Mouse (Mus musculus): ENCODE results near the gene Zfp180. TPM values are rescaled to one million over a fixed set of nuclear protein-coding genes. Genes with fewer than 3 reads are reported as not detected.

Zfp180 gene
- polyA plus RNA-seq, 1 experiment from 2014 or later, result 36.5 TPM

GRCm38 (mm10) chr7:24110839-24111238 lies 29.1 kb downstream of the Zfp180 start:
- H3K4me3 ChIP-seq (ENCODE audit: low read depth, low read length), result no peak overlapping the region
- no peak overlapping the region for H3K27ac ChIP-seq (ENCODE audit: low read depth, low read length)
- H3K36me3 ChIP-seq (ENCODE audit: control insufficient read depth, insufficient read depth, low read length), result peaks cover 26% of the 10 kb centered on the region
- H3K9ac ChIP-seq (ENCODE audit: low read length), result no peak overlapping the region
- peaks cover 6% of the 10 kb centered on the region; the same call in 1 of the 2 replicates for H3K4me1 ChIP-seq (ENCODE audit: control insufficient read depth, insufficient read depth, low read length)
- H3K4me2 ChIP-seq, result no peak overlapping the region
- 93% methylated on average over 7 of the region's 7 CpGs for WGBS
- no peak for ATAC-seq (ENCODE audit: low FRiP score)
- no peaks in the 10 kb centered on the region for H3K27me3 ChIP-seq (ENCODE audit: control insufficient read depth, insufficient read depth, low read length)
- peaks cover 28% of the 10 kb centered on the region for H3K9me3 ChIP-seq (ENCODE audit: control insufficient read depth, low read length)
- no peak for DNase-seq (ENCODE audit: low spot score, missing footprints)

- peaks cover 6% of the 10 kb centered on the region; the same call in 1 of the 2 replicates for H3K4me1 ChIP-seq (ENCODE audit: control insufficient read depth, insufficient read depth, low read length)
- 3% methylated on average over 9 of the region's 9 CpGs for WGBS
- H3K27ac ChIP-seq (ENCODE audit: low read depth, low read length), result no peak overlapping the region
- H3K27me3 ChIP-seq (ENCODE audit: control insufficient read depth, insufficient read depth, low read length), result no peaks in the 10 kb centered on the region
- ATAC-seq (ENCODE audit: low FRiP score) (peak; percentile 77), DNase-seq (ENCODE audit: low spot score, missing footprints) (no peak)
- peaks cover 19% of the 10 kb centered on the region for H3K9me3 ChIP-seq (ENCODE audit: control insufficient read depth, low read length)
- H3K4me2 ChIP-seq, result peak overlapping the region; percentile 83
- H3K4me3 ChIP-seq (ENCODE audit: low read depth, low read length), result peak overlapping the region; percentile 59
- peaks cover 17% of the 10 kb centered on the region; the same call in 1 of the 2 replicates for H3K36me3 ChIP-seq (ENCODE audit: control insufficient read depth, insufficient read depth, low read length)
- peak overlapping the region; percentile 70 for H3K9ac ChIP-seq (ENCODE audit: low read length)
These were observed 30.0 kb downstream of the Zfp180 start for GRCm38 (mm10) chr7:24111772-24112155.

- Histone ChIP-seq H3K4me1 (ENCODE audit: control insufficient read depth, insufficient read depth, low read length) (peaks cover 6% of the 10 kb centered on the region; the same call in 1 of the 2 replicates), H3K4me2 (peak within 1 kb of the TSS; percentile 83), H3K9me3 (ENCODE audit: control insufficient read depth, low read length) (peaks cover 13% of the 10 kb centered on the region), H3K36me3 (ENCODE audit: control insufficient read depth, insufficient read depth, low read length) (peaks cover 12% of the 10 kb centered on the region; the same call in 1 of the 2 replicates), H3K9ac (ENCODE audit: low read length) (peak within 1 kb of the TSS; percentile 74), H3K4me3 (ENCODE audit: low read depth, low read length) (peak within 1 kb of the TSS; percentile 59), H3K27ac (ENCODE audit: low read depth, low read length) (no peak within 1 kb of the TSS), H3K27me3 (ENCODE audit: control insufficient read depth, insufficient read depth, low read length) (no peaks in the 10 kb centered on the region)
- peak; percentile 97 for ATAC-seq (ENCODE audit: low FRiP score)
- peak; percentile 97 for DNase-seq (ENCODE audit: low spot score, missing footprints)
- 2% methylated on average over 23 of the region's 23 CpGs for WGBS
These were observed 30.6 kb downstream of the Zfp180 start, which contains the start of gene Zfp112 for GRCm38 (mm10) chr7:24112156-24112856. Gene Zfp112, plus strand, starts transcription at chr7:24112314.

- Histone ChIP-seq H3K9me3 (ENCODE audit: control insufficient read depth, low read length) (peaks cover 8% of the 10 kb centered on the region), H3K9ac (ENCODE audit: low read length) (peak overlapping the region; percentile 74), H3K27me3 (ENCODE audit: control insufficient read depth, insufficient read depth, low read length) (no peaks in the 10 kb centered on the region), H3K4me3 (ENCODE audit: low read depth, low read length) (peak overlapping the region; percentile 59), H3K4me2 (peak overlapping the region; percentile 83), H3K4me1 (ENCODE audit: control insufficient read depth, insufficient read depth, low read length) (peaks cover 6% of the 10 kb centered on the region; the same call in 1 of the 2 replicates), H3K27ac (ENCODE audit: low read depth, low read length) (no peak overlapping the region), H3K36me3 (ENCODE audit: control insufficient read depth, insufficient read depth, low read length) (peaks cover 6% of the 10 kb centered on the region; the same call in 1 of the 2 replicates)
- no peak for ATAC-seq (ENCODE audit: low FRiP score)
- DNase-seq (ENCODE audit: low spot score, missing footprints), result no peak
- WGBS, result 16% methylated on average over 12 of the region's 12 CpGs
These were observed 31.3 kb downstream of the Zfp180 start for GRCm38 (mm10) chr7:24113001-24113400.

- Histone ChIP-seq H3K36me3 (ENCODE audit: control insufficient read depth, insufficient read depth, low read length) (no peaks in the 10 kb centered on the region), H3K4me3 (ENCODE audit: low read depth, low read length) (no peak overlapping the region), H3K27me3 (ENCODE audit: control insufficient read depth, insufficient read depth, low read length) (no peaks in the 10 kb centered on the region), H3K9ac (ENCODE audit: low read length) (no peak overlapping the region), H3K4me2 (no peak overlapping the region), H3K4me1 (ENCODE audit: control insufficient read depth, insufficient read depth, low read length) (peaks cover 6% of the 10 kb centered on the region; the same call in 1 of the 2 replicates), H3K9me3 (ENCODE audit: control insufficient read depth, low read length) (no peaks in the 10 kb centered on the region), H3K27ac (ENCODE audit: low read depth, low read length) (no peak overlapping the region)
- no peak for ATAC-seq (ENCODE audit: low FRiP score)
- 82% methylated on average over 4 of the region's 4 CpGs for WGBS
- DNase-seq (ENCODE audit: low spot score, missing footprints), result no peak
These were observed 34.9 kb downstream of the Zfp180 start for GRCm38 (mm10) chr7:24116655-24117054.

- H3K4me2 ChIP-seq, result peak overlapping the region; percentile 69
- H3K27me3 ChIP-seq (ENCODE audit: control insufficient read depth, insufficient read depth, low read length), result no peaks in the 10 kb centered on the region
- H3K27ac ChIP-seq (ENCODE audit: low read depth, low read length), result no peak overlapping the region
- peaks cover 6% of the 10 kb centered on the region; the same call in 1 of the 2 replicates for H3K4me1 ChIP-seq (ENCODE audit: control insufficient read depth, insufficient read depth, low read length)
- ATAC-seq (ENCODE audit: low FRiP score) (peak; percentile 71), DNase-seq (ENCODE audit: low spot score, missing footprints) (peak; percentile 86)
- H3K36me3 ChIP-seq (ENCODE audit: control insufficient read depth, insufficient read depth, low read length), result no peaks in the 10 kb centered on the region
- no peaks in the 10 kb centered on the region for H3K9me3 ChIP-seq (ENCODE audit: control insufficient read depth, low read length)
- H3K4me3 ChIP-seq (ENCODE audit: low read depth, low read length), result peak overlapping the region; percentile 69
- 18% methylated on average over 6 of the region's 6 CpGs for WGBS
- peak overlapping the region; percentile 76 for H3K9ac ChIP-seq (ENCODE audit: low read length)
These were observed 51.8 kb downstream of the Zfp180 start for GRCm38 (mm10) chr7:24133425-24133995.

GRCm38 (mm10) chr7:24133996-24134828 lies 52.5 kb downstream of the Zfp180 start, which contains the start of gene Zfp235:
Gene Zfp235, plus strand, starts transcription at chr7:24134169.
- Histone ChIP-seq H3K4me2 (peak within 1 kb of the TSS; percentile 69), H3K4me1 (ENCODE audit: control insufficient read depth, insufficient read depth, low read length) (peaks cover 6% of the 10 kb centered on the region; the same call in 1 of the 2 replicates), H3K27ac (ENCODE audit: low read depth, low read length) (no peak within 1 kb of the TSS), H3K27me3 (ENCODE audit: control insufficient read depth, insufficient read depth, low read length) (no peaks in the 10 kb centered on the region), H3K9me3 (ENCODE audit: control insufficient read depth, low read length) (no peaks in the 10 kb centered on the region), H3K9ac (ENCODE audit: low read length) (peak within 1 kb of the TSS; percentile 76), H3K4me3 (ENCODE audit: low read depth, low read length) (peak within 1 kb of the TSS; percentile 69), H3K36me3 (ENCODE audit: control insufficient read depth, insufficient read depth, low read length) (no peaks in the 10 kb centered on the region)
- DNase-seq (ENCODE audit: low spot score, missing footprints) (peak; percentile 99), ATAC-seq (ENCODE audit: low FRiP score) (peak; percentile 96)
- WGBS, result 5% methylated on average over 32 of the region's 32 CpGs

- no peak for ATAC-seq (ENCODE audit: low FRiP score)
These were observed 60.8 kb downstream of the Zfp180 start for GRCm38 (mm10) chr7:24142566-24142965.

More at GRCm38 (mm10) chr7:24142566-24142965, 60.8 kb downstream of the Zfp180 start:
- H3K9ac ChIP-seq (ENCODE audit: low read length), result no peak overlapping the region
- no peaks in the 10 kb centered on the region for H3K27me3 ChIP-seq (ENCODE audit: control insufficient read depth, insufficient read depth, low read length)
- H3K27ac ChIP-seq (ENCODE audit: low read depth, low read length), result no peak overlapping the region
- WGBS, result 90% methylated on average over 6 of the region's 6 CpGs
- no peak for DNase-seq (ENCODE audit: low spot score, missing footprints)
- no peak overlapping the region for H3K4me3 ChIP-seq (ENCODE audit: low read depth, low read length)
- no peak overlapping the region for H3K4me2 ChIP-seq
- H3K9me3 ChIP-seq (ENCODE audit: control insufficient read depth, low read length), result no peaks in the 10 kb centered on the region; the same call in 1 of the 2 replicates
- no peaks in the 10 kb centered on the region for H3K4me1 ChIP-seq (ENCODE audit: control insufficient read depth, insufficient read depth, low read length)
- peaks cover 3% of the 10 kb centered on the region; the same call in 1 of the 2 replicates for H3K36me3 ChIP-seq (ENCODE audit: control insufficient read depth, insufficient read depth, low read length)

Measured in midbrain, embryonic 11.5 days (tissue).